In the genomic region with DNA sequence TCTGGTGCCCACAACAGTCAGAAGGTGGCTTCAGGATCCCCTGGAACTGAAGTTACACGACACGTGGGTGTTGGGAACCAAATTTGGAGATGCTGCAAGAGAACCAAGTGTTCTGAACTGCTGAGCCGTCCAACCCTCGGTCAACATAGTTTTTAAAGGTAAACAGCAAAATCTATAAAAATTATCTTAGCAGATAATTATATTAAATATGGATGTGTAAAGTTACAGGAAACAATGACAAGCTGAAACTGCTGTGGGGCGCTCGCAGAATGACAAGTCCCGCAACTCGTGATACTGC, we compare ENCODE assay signal across 9 mouse cellular contexts. TPM values are rescaled to one million over a fixed set of nuclear protein-coding genes. Genes with fewer than 3 reads are reported as not detected.
DNase-seq lines count a peak whose midpoint lies in the region; ATAC-seq and TF ChIP-seq lines count a peak whose summit lies in the region.
"Had no signal": no experiment of that assay in that cellular context is flagged by ENCODE, and none has a peak within 500 bp of the region (broad histone marks: within the 10 kb centered on the region; RNA-seq: fewer than 3 reads in every experiment).

No protein-coding gene starts in this region.

- peak overlapping the region; percentile 88 for H3K4me3 ChIP-seq in kidney, embryonic 15.5 days (replicated peaks)
- peak overlapping the region; percentile 85 for H3K4me3 ChIP-seq in cortical plate, adult 2 months (ENCODE audit: insufficient read depth, low read length)
- H3K4me3 ChIP-seq in hindbrain, embryonic 16.5 days (ENCODE audit: low read length): peak overlapping the region; percentile 86
- peak overlapping the region; percentile 78 for H3K4me3 ChIP-seq in midbrain, embryonic 16.5 days (ENCODE audit: low read depth, low read length)

- 18% methylated on average over 8 of the region's 8 CpGs for WGBS in kidney, embryonic 15.5 days
- 17% methylated on average over 8 of the region's 8 CpGs for WGBS in hindbrain, embryonic 16.5 days
- 16% methylated on average over 8 of the region's 8 CpGs for WGBS in midbrain, embryonic 16.5 days

- TF ChIP-seq CTCF in cortical plate, adult 2 months (IDR thresholded peaks at IDR 0.05; ENCODE audit: extremely low read depth, insufficient read depth, low read length): no peak

- H3K9ac ChIP-seq in kidney, embryonic 15.5 days: peak overlapping the region; percentile 82
- H3K9ac ChIP-seq in hindbrain, embryonic 16.5 days (ENCODE audit: low read depth, low read length): peak overlapping the region; percentile 84
- H3K9ac ChIP-seq in midbrain, embryonic 16.5 days (ENCODE audit: low read depth, low read length): peak overlapping the region; percentile 75

- ATAC-seq in kidney, embryonic 15.5 days (replicated peaks; ENCODE audit: low FRiP score): no peak
- no peak for ATAC-seq in hindbrain, embryonic 16.5 days
- ATAC-seq in midbrain, embryonic 16.5 days: no peak

- H3K4me1 ChIP-seq in kidney, embryonic 15.5 days: peaks cover 23% of the 10 kb centered on the region
- H3K4me1 ChIP-seq in cortical plate, adult 2 months (ENCODE audit: control insufficient read depth, insufficient read depth, low read length): peaks cover 5% of the 10 kb centered on the region; the same call in 1 of the 2 replicates
- peaks cover 21% of the 10 kb centered on the region for H3K4me1 ChIP-seq in hindbrain, embryonic 16.5 days (ENCODE audit: control insufficient read depth, insufficient read depth, low read depth, low read length)
- peaks cover 24% of the 10 kb centered on the region for H3K4me1 ChIP-seq in midbrain, embryonic 16.5 days (ENCODE audit: control insufficient read depth, insufficient read depth, low read length)

- no peaks in the 10 kb centered on the region for H3K9me3 ChIP-seq in kidney, embryonic 15.5 days (replicated peaks)
- H3K9me3 ChIP-seq in hindbrain, embryonic 16.5 days (ENCODE audit: control insufficient read depth, low read length): no peaks in the 10 kb centered on the region
- no peaks in the 10 kb centered on the region for H3K9me3 ChIP-seq in midbrain, embryonic 16.5 days (replicated peaks; ENCODE audit: control insufficient read depth, low read length, poor library complexity, severe bottlenecking)

- no peaks in the 10 kb centered on the region for H3K27me3 ChIP-seq in kidney, embryonic 15.5 days
- no peaks in the 10 kb centered on the region for H3K27me3 ChIP-seq in hindbrain, embryonic 16.5 days (replicated peaks; ENCODE audit: control insufficient read depth, insufficient read depth, low read length)
- no peaks in the 10 kb centered on the region for H3K27me3 ChIP-seq in midbrain, embryonic 16.5 days (ENCODE audit: control insufficient read depth, insufficient read depth, low read depth, low read length)

- DNase-seq in kidney, adult 9 months: no peak
- no peak for DNase-seq in cerebellum, adult 18-20 months
- DNase-seq in layer of hippocampus, postnatal 14 days (ENCODE audit: low spot score in 2 of 2): no peak
- DNase-seq in thymus, postnatal 14 days: no peak

- H3K27ac ChIP-seq in kidney, embryonic 15.5 days: peak overlapping the region; percentile 95
- H3K27ac ChIP-seq in cortical plate, adult 2 months (ENCODE audit: insufficient read depth, low read length): no peak overlapping the region
- peak overlapping the region; percentile 96 for H3K27ac ChIP-seq in hindbrain, embryonic 16.5 days (ENCODE audit: low read depth, low read length)
- H3K27ac ChIP-seq in midbrain, embryonic 16.5 days (ENCODE audit: low read length): peak overlapping the region; percentile 99

- no peak for TF ChIP-seq POLR2A in cortical plate, adult 2 months (IDR thresholded peaks at IDR 0.05; ENCODE audit: extremely low read depth, insufficient read depth, low read length)

- H3K4me2 ChIP-seq in kidney, embryonic 15.5 days: peak overlapping the region; percentile 66
- H3K4me2 ChIP-seq in hindbrain, embryonic 16.5 days (ENCODE audit: low read length): peak overlapping the region; percentile 68
- H3K4me2 ChIP-seq in midbrain, embryonic 16.5 days (ENCODE audit: low read length): peak overlapping the region; percentile 76

- peaks cover 24% of the 10 kb centered on the region for H3K36me3 ChIP-seq in kidney, embryonic 15.5 days
- no peaks in the 10 kb centered on the region; the same call in 1 of the 2 replicates for H3K36me3 ChIP-seq in hindbrain, embryonic 16.5 days (ENCODE audit: control insufficient read depth, insufficient read depth, low read length)
- peaks cover 9% of the 10 kb centered on the region for H3K36me3 ChIP-seq in midbrain, embryonic 16.5 days (ENCODE audit: control insufficient read depth, insufficient read depth, low read length)

RNA-seq across cellular contexts. Expression of gene Paxip1, which starts 0.6 kb away (rescaled TPM):
- polyA plus RNA-seq in kidney, embryonic 15.5 days (2015; fragmentation: Nextera tagmentation; extraction: Ambion mirVana): 36.8 and 40.2 TPM in 2 replicates
- 33.2 and 33.4 TPM in 2 replicates for polyA plus RNA-seq in cortical plate, adult 2 months (2012; rRNA removed)
- 19.6 and 25.8 TPM in 2 replicates for polyA plus RNA-seq in hindbrain, embryonic 16.5 days (2015; fragmentation: Nextera tagmentation; extraction: Ambion mirVana)
- 28.7 and 30.2 TPM in 2 replicates for polyA plus RNA-seq in midbrain, embryonic 16.5 days (2015; fragmentation: Nextera tagmentation; extraction: Ambion mirVana)
- 10 to 100 TPM; 51.9 to 54.8 TPM for total RNA-seq in layer of hippocampus, postnatal 14 days (2021)

RNA-seq across cellular contexts. Expression of gene Htr5a, which starts 49.8 kb away (rescaled TPM):
- not detected in 2 replicates for polyA plus RNA-seq in kidney, embryonic 15.5 days (2015; fragmentation: Nextera tagmentation; extraction: Ambion mirVana)
- 8.7 and 9.9 TPM in 2 replicates for polyA plus RNA-seq in cortical plate, adult 2 months (2012; rRNA removed)
- 1.9 and 2.0 TPM in 2 replicates for polyA plus RNA-seq in hindbrain, embryonic 16.5 days (2015; fragmentation: Nextera tagmentation; extraction: Ambion mirVana)
- polyA plus RNA-seq in midbrain, embryonic 16.5 days (2015; fragmentation: Nextera tagmentation; extraction: Ambion mirVana): 2.0 and 2.4 TPM in 2 replicates
- total RNA-seq in layer of hippocampus, postnatal 14 days (2021): 1 to 10 TPM; 6.2 to 6.8 TPM
- polyA plus RNA-seq: inflammation-experienced regulatory T-cells, adult 6 months had no signal
